Mouse (Mus musculus): ENCODE data around the gene Plekhg3.

DNA sequence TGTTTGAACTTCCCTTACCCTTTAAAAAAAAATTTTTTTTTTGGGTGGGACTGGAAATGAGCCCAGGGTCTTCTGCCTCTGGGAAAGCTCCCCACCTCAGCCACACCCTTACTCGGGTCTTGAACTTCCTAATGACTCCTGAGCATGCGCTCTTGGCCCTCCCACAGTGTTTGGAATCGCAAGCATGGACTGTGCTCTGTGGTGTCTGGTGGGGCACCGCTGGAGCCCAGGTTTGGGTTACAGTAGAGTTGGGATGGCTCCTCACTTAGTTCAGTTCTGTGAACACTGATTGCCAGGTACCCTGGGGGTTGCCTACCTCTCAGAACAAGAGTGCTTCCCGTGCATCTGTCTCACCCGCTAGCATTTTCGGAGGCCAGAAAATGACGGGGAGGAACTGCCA lies 10.8 kb downstream of the Plekhg3 start:
- no peak for TF ChIP-seq EP300 (IDR thresholded peaks at IDR 0.05; ENCODE audit: insufficient read depth, low read depth, low read length)
- TF ChIP-seq CTCF (IDR thresholded peaks at IDR 0.05; ENCODE audit: low read depth, low read length), result no peak
- no peak for TF ChIP-seq POLR2A (IDR thresholded peaks at IDR 0.05; ENCODE audit: insufficient read depth, low read length)
